Mouse (Mus musculus) MEL (cell line): ENCODE results near the gene Sgsm2. TPM values are rescaled to one million over a fixed set of nuclear protein-coding genes. Genes with fewer than 3 reads are reported as not detected.
A peak's percentile ranks its signal among the peaks of the same experiment; 100 is the strongest.

Experiments
- DNase-seq: peaks from one replicate; pipeline ENCODE4 v3.0.0; 2011; ENCODE audit warnings: low read depth, low spot score
- H3K27ac ChIP-seq: 2 replicates; pipeline ENCODE4 v1.5.1; 2012; ENCODE audit warnings: low read depth, mild to moderate bottlenecking, control low read depth, low read length, moderate library complexity; ENCODE audit not compliant: control insufficient read depth
- H3K27me3 ChIP-seq, 2 experiments: fragments of 150-350 bp in 1 of 2; sonication (generic) in 1 of 2; 2 replicates each; pipeline ENCODE4 v1.6.1; 2012; ENCODE audit warnings: low read length in 2 of 2, mild to moderate bottlenecking in 2 of 2, improper control_type of control experiment in 1 of 2, moderate library complexity in 1 of 2; ENCODE audit not compliant: insufficient read depth in 2 of 2, control insufficient read depth in 1 of 2
- H3K36me3 ChIP-seq, 2 experiments: 2 replicates each; pipeline ENCODE4 v1.6.1; 2012 to 2014; ENCODE audit warnings: low read length in 2 of 2, improper control_type of control experiment in 1 of 2, inconsistent platforms in 1 of 2, mild to moderate bottlenecking in 1 of 2; ENCODE audit not compliant: insufficient read depth in 2 of 2, control insufficient read depth in 1 of 2
- H3K4me1 ChIP-seq, 2 experiments: fragments of 150-350 bp in 1 of 2; sonication (generic) in 1 of 2; 2 replicates each; pipeline ENCODE4 v1.6.1; 2012; ENCODE audit warnings: low read length in 2 of 2, improper control_type of control experiment in 1 of 2, mild to moderate bottlenecking in 1 of 2; ENCODE audit not compliant: insufficient read depth in 2 of 2, control insufficient read depth in 1 of 2
- H3K4me3 ChIP-seq, 2 experiments: fragments of 150-350 bp in 1 of 2; sonication (generic) in 1 of 2; 2 replicates each; pipeline ENCODE4 v1.5.1; 2012; ENCODE audit warnings: low read depth in 2 of 2, low read length in 2 of 2, mild to moderate bottlenecking in 2 of 2, moderate library complexity in 2 of 2, control low read depth in 1 of 2, improper control_type of control experiment in 1 of 2; ENCODE audit not compliant: control insufficient read depth in 1 of 2, insufficient read depth in 1 of 2
- H3K79me2 ChIP-seq: 2 replicates; pipeline ENCODE4 v1.6.1; 2012; ENCODE audit warnings: mild to moderate bottlenecking, low read length, moderate library complexity; ENCODE audit not compliant: control insufficient read depth, poor library complexity, insufficient read depth
- H3K9ac ChIP-seq: 2 replicates; pipeline ENCODE4 v1.6.1; 2012; ENCODE audit warnings: low read depth, mild to moderate bottlenecking, control low read depth, low read length, moderate library complexity; ENCODE audit not compliant: control insufficient read depth, poor library complexity, severe bottlenecking
- H3K9me3 ChIP-seq: fragments of 150-350 bp; sonication (generic); replicated peaks from 2 replicates; pipeline ENCODE4 v1.6.1; 2012; ENCODE audit warnings: mild to moderate bottlenecking, low read length, improper control_type of control experiment, moderate library complexity; ENCODE audit not compliant: insufficient read depth
- CHD1 ChIP-seq: IDR thresholded peaks from 2 replicates; pipeline ENCODE4 v1.6.1; 2012; ENCODE audit warnings: low read depth, mild to moderate bottlenecking, inconsistent platforms, low read length, improper control_type of control experiment
- CHD2 ChIP-seq: IDR thresholded peaks from 2 replicates; pipeline ENCODE4 v1.6.1; 2011; ENCODE audit warnings: low read length, improper control_type of control experiment
- E2F4 ChIP-seq: IDR thresholded peaks from 2 replicates; pipeline ENCODE4 v1.6.1; 2011; ENCODE audit warnings: low read depth, low read length, improper control_type of control experiment, borderline replicate concordance
- EP300 ChIP-seq, 2 experiments: IDR thresholded peaks; 2 replicates each; pipeline ENCODE4 v1.6.1; 2011; ENCODE audit warnings: improper control_type of control experiment in 2 of 2, low read length in 2 of 2, low read depth in 1 of 2, mild to moderate bottlenecking in 1 of 2
- ETS1 ChIP-seq: IDR thresholded peaks from 2 replicates; pipeline ENCODE4 v1.6.1; 2012; ENCODE audit warnings: low read depth, mild to moderate bottlenecking, inconsistent platforms, low read length, improper control_type of control experiment, moderate library complexity
- GABPA ChIP-seq: IDR thresholded peaks from 2 replicates; pipeline ENCODE4 v1.6.1; 2012; ENCODE audit warnings: low read depth, mild to moderate bottlenecking, inconsistent platforms, low read length, improper control_type of control experiment, moderate library complexity
- HCFC1 ChIP-seq: IDR thresholded peaks from 2 replicates; pipeline ENCODE4 v1.6.1; 2012; ENCODE audit warnings: low read depth, mild to moderate bottlenecking, inconsistent platforms, low read length, improper control_type of control experiment, moderate library complexity
- JUND ChIP-seq: IDR thresholded peaks from 2 replicates; pipeline ENCODE4 v1.6.1; 2011; ENCODE audit warnings: low read depth, mild to moderate bottlenecking, improper control_type of control experiment, low read length
- MAX ChIP-seq: IDR thresholded peaks from 2 replicates; pipeline ENCODE4 v1.6.1; 2011; ENCODE audit warnings: low read length, improper control_type of control experiment
- MAZ ChIP-seq: IDR thresholded peaks from 2 replicates; pipeline ENCODE4 v1.6.1; 2012; ENCODE audit warnings: low read depth, mild to moderate bottlenecking, inconsistent platforms, low read length, improper control_type of control experiment
- MEF2A ChIP-seq: IDR thresholded peaks from 2 replicates; pipeline ENCODE4 v1.6.1; 2014; ENCODE audit warnings: low read depth, mild to moderate bottlenecking, inconsistent platforms, low read length, improper control_type of control experiment; ENCODE audit not compliant: poor library complexity, insufficient replicate concordance, severe bottlenecking; ENCODE audit errors: extremely low read depth
- MXI1 ChIP-seq: IDR thresholded peaks from 2 replicates; pipeline ENCODE4 v1.6.1; 2011; ENCODE audit warnings: mild to moderate bottlenecking, low read depth, low read length, improper control_type of control experiment
- MYC ChIP-seq: IDR thresholded peaks from 2 replicates; pipeline ENCODE4 v1.6.1; 2011; ENCODE audit warnings: low read depth, mild to moderate bottlenecking, low read length, improper control_type of control experiment, moderate library complexity
- NELFE ChIP-seq: IDR thresholded peaks from 2 replicates; pipeline ENCODE4 v1.6.1; 2011; ENCODE audit warnings: low read depth, low read length, improper control_type of control experiment
- NRF1 ChIP-seq: IDR thresholded peaks from 2 replicates; pipeline ENCODE4 v1.6.1; 2014; ENCODE audit warnings: low read depth, mild to moderate bottlenecking, inconsistent platforms, low read length, improper control_type of control experiment, moderate library complexity; ENCODE audit not compliant: poor library complexity, insufficient read depth, severe bottlenecking
- POLR2AphosphoS2 ChIP-seq: IDR thresholded peaks from 2 replicates; pipeline ENCODE4 v1.6.1; 2011; ENCODE audit warnings: low read length, improper control_type of control experiment
- POLR2AphosphoS5 ChIP-seq: IDR thresholded peaks from 2 replicates; pipeline ENCODE4 v1.6.1; 2012; ENCODE audit warnings: low read depth, borderline replicate concordance, mild to moderate bottlenecking, inconsistent platforms, low read length, moderate library complexity, mixed read lengths
- RCOR1 ChIP-seq: IDR thresholded peaks from 2 replicates; pipeline ENCODE4 v1.6.1; 2012; ENCODE audit warnings: low read depth, mild to moderate bottlenecking, inconsistent platforms, low read length, improper control_type of control experiment
- SIN3A ChIP-seq: IDR thresholded peaks from 2 replicates; pipeline ENCODE4 v1.6.1; 2012; ENCODE audit warnings: low read length, improper control_type of control experiment, inconsistent platforms
- SMC3 ChIP-seq: IDR thresholded peaks from 2 replicates; pipeline ENCODE4 v1.6.1; 2011; ENCODE audit warnings: low read depth, low read length, improper control_type of control experiment
- TBP ChIP-seq: IDR thresholded peaks from 2 replicates; pipeline ENCODE4 v1.8.0; 2011; ENCODE audit warnings: low read depth, low read length, improper control_type of control experiment
- UBTF ChIP-seq: IDR thresholded peaks from 2 replicates; pipeline ENCODE4 v1.6.1; 2012; ENCODE audit warnings: low read depth, mild to moderate bottlenecking, inconsistent platforms, low read length, improper control_type of control experiment, moderate library complexity, borderline replicate concordance; ENCODE audit not compliant: insufficient read depth
- USF1 ChIP-seq: IDR thresholded peaks from 2 replicates; pipeline ENCODE4 v1.6.1; 2014; ENCODE audit warnings: low read depth, mild to moderate bottlenecking, inconsistent platforms, low read length, improper control_type of control experiment, moderate library complexity
- ZMIZ1 ChIP-seq: IDR thresholded peaks from 2 replicates; pipeline ENCODE4 v1.6.1; 2012; ENCODE audit warnings: low read depth, mild to moderate bottlenecking, inconsistent platforms, low read length, improper control_type of control experiment, moderate library complexity
- ZNF384 ChIP-seq: IDR thresholded peaks from 2 replicates; pipeline ENCODE4 v1.6.1; 2012; ENCODE audit warnings: low read depth, mild to moderate bottlenecking, inconsistent platforms, low read length, improper control_type of control experiment
- polyA plus RNA-seq, 2 experiments: library from polyadenylated mRNA; stranded (reverse) in 1 of 2; unstranded in 1 of 2; fragments of >175 nt in 1 of 2; fragments of >200 nt in 1 of 2; gene quantifications; 2 replicates each; pipeline versions ENCODE4 v1.2.1 to v1.2.4; 2012; ENCODE audit warnings: low replicate concordance in 2 of 2, low read depth in 1 of 2; ENCODE audit not compliant: insufficient read length in 2 of 2, insufficient read depth in 1 of 2, missing spikeins in 1 of 2
- total RNA-seq: library from RNA; depleted of rRNA; stranded (reverse); fragments of 300-350 nt; gene quantifications from 2 replicates; pipeline ENCODE4 v1.2.3, GENCODE M21; 2012

Sgsm2 gene
- total and polyA plus RNA-seq, 3 experiments = 7.2 to 15.1 TPM; not detected in 1

GRCm38 (mm10) chr11:74946348-74946747 is 49.5 kb upstream of the Sgsm2 start (continued):
- no peak for TF ChIP-seq E2F4
- 0 out of 2 replicates have a peak, but pooled peaks have one; percentile 28 for TF ChIP-seq JUND
- TF ChIP-seq TBP = no peak
- TF ChIP-seq RCOR1 = 0 out of 2 replicates have a peak, but pooled peaks have one; percentile 41
- TF ChIP-seq MYC = peak; percentile 83; the same call in 1 of the 2 replicates

GRCm38 (mm10) chr11:74930391-74930790 is 33.5 kb upstream of the Sgsm2 start:
- H3K79me2 ChIP-seq = peaks cover 30% of the 10 kb centered on the region
- TF ChIP-seq MAZ (no peak), ZNF384 (no peak), HCFC1 (no peak), SMC3 (no peak), NELFE (no peak), CHD1 (no peak), ETS1 (no peak), MXI1 (no peak), JUND (no peak), POLR2AphosphoS5 (no peak), POLR2AphosphoS2 (no peak), MAX (no peak), UBTF (no peak), EP300 (IDR thresholded peaks at IDR 0.05; ENCODE audit: low read depth in 1 of 2, low read length in 2 of 2) (no peak), GABPA (no peak)
- TF ChIP-seq, all 39 proteins: peak for 0
- H3K36me3 ChIP-seq = peaks cover 16 to 19% of the 10 kb centered on the region in 2 experiments
- no peaks in the 10 kb centered on the region for H3K27me3 ChIP-seq
- H3K4me1 ChIP-seq = peaks cover 7 to 12% of the 10 kb centered on the region in 2 experiments
- no peak overlapping the region for H3K4me3 ChIP-seq
- no peaks in the 10 kb centered on the region for H3K9me3 ChIP-seq
- DNase-seq = no peak
- H3K27ac ChIP-seq = no peak overlapping the region
- H3K9ac ChIP-seq = no peak overlapping the region

GRCm38 (mm10) chr11:74929111-74929510 is 32.3 kb upstream of the Sgsm2 start:
- peaks cover 12 to 13% of the 10 kb centered on the region in 2 experiments for H3K4me1 ChIP-seq
- H3K27ac ChIP-seq = no peak overlapping the region
- no peak overlapping the region for H3K9ac ChIP-seq
- H3K4me3 ChIP-seq = no peak overlapping the region
- no peak for TF ChIP-seq MEF2A
- TF ChIP-seq GABPA = no peak
- no peak for TF ChIP-seq NRF1
- no peak for TF ChIP-seq SIN3A
- no peak for TF ChIP-seq ZMIZ1
- no peak for TF ChIP-seq NELFE
- TF ChIP-seq USF1 = no peak
- no peak for TF ChIP-seq CHD2
- no peak for TF ChIP-seq JUND
- H3K79me2 ChIP-seq = peaks cover 36% of the 10 kb centered on the region
- H3K27me3 ChIP-seq = no peaks in the 10 kb centered on the region
- DNase-seq = no peak
- peaks cover 9 to 25% of the 10 kb centered on the region in 2 experiments for H3K36me3 ChIP-seq
- H3K9me3 ChIP-seq = no peaks in the 10 kb centered on the region
